In the genomic region with DNA sequence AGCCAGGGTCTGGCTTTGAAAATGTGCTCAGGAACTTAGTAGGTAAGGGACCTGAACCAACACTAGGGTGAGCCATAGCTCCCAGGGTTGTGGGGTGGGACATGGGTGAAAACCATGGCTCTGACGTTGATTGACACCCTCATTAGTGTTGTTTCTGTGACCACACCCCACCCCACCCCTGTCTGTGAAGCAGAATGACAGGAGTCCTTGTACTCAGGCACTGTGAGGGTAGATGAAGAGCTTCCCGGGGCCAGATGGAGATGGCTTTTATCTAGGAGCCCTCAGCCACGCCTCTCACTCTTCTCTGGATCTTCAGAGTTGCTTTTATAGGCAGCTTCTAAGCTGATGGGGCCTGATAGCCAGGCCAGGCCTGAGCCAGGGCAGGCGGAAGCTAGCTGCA, we compare ENCODE assay signal across 8 mouse cellular contexts.
DNase-seq lines count a peak whose midpoint lies in the region; ATAC-seq and TF ChIP-seq lines count a peak whose summit lies in the region.

No protein-coding gene starts in this region.

- no peak overlapping the region for H3K4me3 ChIP-seq in heart, embryonic 11.5 days (ENCODE audit: low read depth, low read length)
- H3K4me3 ChIP-seq in liver, embryonic 11.5 days (ENCODE audit: low read depth, low read length) = no peak overlapping the region
- no peak overlapping the region for H3K4me3 ChIP-seq in left cerebral cortex, adult 2 months

- H3K36me3 ChIP-seq in heart, embryonic 11.5 days (ENCODE audit: control insufficient read depth, insufficient read depth, low read length) = no peaks in the 10 kb centered on the region
- no peaks in the 10 kb centered on the region for H3K36me3 ChIP-seq in liver, embryonic 11.5 days (ENCODE audit: control insufficient read depth, insufficient read depth, low read length)

- H3K27ac ChIP-seq in heart, embryonic 11.5 days (ENCODE audit: low read depth, low read length) = peak overlapping the region; percentile 87
- peak overlapping the region; percentile 94 for H3K27ac ChIP-seq in liver, embryonic 11.5 days (ENCODE audit: low read depth, low read length)
- H3K27ac ChIP-seq in left cerebral cortex, adult 2 months = no peak overlapping the region

- no peaks in the 10 kb centered on the region for H3K9me3 ChIP-seq in heart, embryonic 11.5 days (replicated peaks; ENCODE audit: control insufficient read depth, low read length)
- H3K9me3 ChIP-seq in liver, embryonic 11.5 days (ENCODE audit: control insufficient read depth, low read length) = no peaks in the 10 kb centered on the region

- peaks cover 88% of the 10 kb centered on the region for H3K4me1 ChIP-seq in heart, embryonic 11.5 days (ENCODE audit: control insufficient read depth, insufficient read depth, low read length)
- peaks cover 95% of the 10 kb centered on the region for H3K4me1 ChIP-seq in liver, embryonic 11.5 days (replicated peaks; ENCODE audit: control insufficient read depth, insufficient read depth, low read length)

- no peak for TF ChIP-seq CTCF in left cerebral cortex, adult 2 months (IDR thresholded peaks at IDR 0.05)

- ATAC-seq in heart, embryonic 11.5 days (replicated peaks; ENCODE audit: insufficient number of reproducible peaks, low FRiP score, low TSS enrichment) = peak; percentile 69
- ATAC-seq in liver, embryonic 11.5 days (replicated peaks; ENCODE audit: low FRiP score) = peak; percentile 87

- no peak overlapping the region for H3K4me2 ChIP-seq in heart, embryonic 11.5 days
- peak overlapping the region; percentile 25; the same call in 1 of the 2 replicates for H3K4me2 ChIP-seq in liver, embryonic 11.5 days

- no peak for DNase-seq in heart, postnatal 4 days
- DNase-seq in CD4-positive helper T cell, adult 2 months (ENCODE audit: low read depth, low spot score) = peak; percentile 52
- peak; percentile 84 for DNase-seq in c-Kit-positive CD71-positive TER-119-positive erythroid progenitor cells, embryonic 14.5 days (ENCODE audit: low spot score)
- peak; percentile 68 for DNase-seq in liver, embryonic 11.5 days (ENCODE audit: low spot score)
- DNase-seq in left cerebral cortex, adult 2 months (ENCODE audit: extremely low spot score in 1 of 2, low spot score in 2 of 2) = no peak
- no peak for DNase-seq in frontal cortex, postnatal 14 days (ENCODE audit: low spot score in 2 of 2)
- DNase-seq in layer of hippocampus, postnatal 10 days (ENCODE audit: low spot score in 2 of 2) = no peak

- H3K27me3 ChIP-seq in heart, embryonic 11.5 days (ENCODE audit: control insufficient read depth, insufficient read depth, low read length) = no peaks in the 10 kb centered on the region
- no peaks in the 10 kb centered on the region for H3K27me3 ChIP-seq in liver, embryonic 11.5 days (replicated peaks; ENCODE audit: control insufficient read depth, insufficient read depth, low read length)

- 0 out of 2 replicates have a peak overlapping the region, but pooled peaks have one; percentile 43 for H3K9ac ChIP-seq in heart, embryonic 11.5 days (ENCODE audit: low read depth, low read length)
- H3K9ac ChIP-seq in liver, embryonic 11.5 days (ENCODE audit: low read depth, low read length) = peak overlapping the region; percentile 26

- intact Hi-C loops in left cerebral cortex, adult 2 months (cut with DNase I) = no loop called here

- 12% methylated on average over 4 of the region's 4 CpGs for WGBS in heart, embryonic 11.5 days (ENCODE audit: insufficient replicate concordance)
- WGBS in liver, embryonic 11.5 days = 16% methylated on average over 4 of the region's 4 CpGs

Comparison
In these comparisons a context has a peak if more than half of its experiments do, and no peak if none do; other contexts are left out.
1. DNase-seq: peak in CD4-positive helper T cell, adult 2 months (single experiment), c-Kit-positive CD71-positive TER-119-positive erythroid progenitor cells, embryonic 14.5 days (single experiment) and liver, embryonic 11.5 days (single experiment); none in heart, postnatal 4 days (single experiment), left cerebral cortex, adult 2 months (0 of 2), frontal cortex, postnatal 14 days (0 of 2) and layer of hippocampus, postnatal 10 days (0 of 2).